Mouse (Mus musculus): Measurements from ENCODE around the gene Lhcgr. TPM values are rescaled to one million over a fixed set of nuclear protein-coding genes. Genes with fewer than 3 reads are reported as not detected.
"Not testable (repeated sequence)": the region's sequence is repeated elsewhere in the genome, so short reads cannot be mapped to it uniquely, and the experiment has no call there.

Gene Lhcgr
- polyA plus RNA-seq (2014; fragmentation: Nextera tagmentation; extraction: Ambion mirVana), result 1.1 and 1.3 TPM in 2 replicates

DNA sequence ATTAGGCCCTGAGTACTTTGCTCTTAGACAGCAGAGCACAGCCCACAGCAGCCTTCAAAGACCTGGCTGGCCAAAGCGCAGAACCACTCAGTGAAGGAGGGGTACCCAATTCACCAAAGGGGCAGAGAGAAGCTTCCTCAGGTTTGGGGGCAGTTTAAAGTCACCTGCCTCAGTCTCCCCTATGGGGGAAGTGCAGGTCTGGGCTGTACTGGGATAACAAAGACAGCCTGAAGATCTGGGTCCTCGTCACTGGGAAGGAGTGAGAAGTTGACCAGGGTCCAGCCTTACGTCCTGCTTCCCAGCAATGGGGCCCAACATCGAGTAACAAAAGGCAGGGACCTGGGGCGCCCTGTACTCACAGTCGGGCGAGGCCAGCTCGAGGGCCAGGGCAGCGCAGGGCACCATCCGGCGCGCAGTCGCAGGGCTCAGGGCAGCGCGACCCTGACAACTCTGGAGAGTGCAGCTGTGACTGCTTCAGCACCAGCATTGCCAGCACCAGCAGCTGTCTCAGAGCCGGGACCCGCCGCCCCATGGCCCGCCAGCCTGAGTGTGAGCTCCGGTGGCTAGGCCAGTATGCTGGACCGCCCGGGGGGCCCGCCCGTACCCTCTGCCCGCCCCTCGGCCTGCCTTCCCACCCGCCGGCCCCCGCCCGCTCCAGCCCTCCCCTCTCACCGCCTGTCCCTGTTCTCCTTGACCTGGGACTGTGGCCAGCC lies at the start of gene Lhcgr:
Lhcgr (minus strand) TSS at position 551 of the 713 bp plus-strand sequence.
- no peak within 1 kb of the TSS for H3K9ac ChIP-seq (ENCODE audit: low read depth, low read length)
- peak within 1 kb of the TSS; percentile 6; the same call in 1 of the 2 replicates for H3K4me3 ChIP-seq (ENCODE audit: low read length)
- H3K27ac ChIP-seq (ENCODE audit: low read depth, low read length), result no peak within 1 kb of the TSS
- no peaks in the 10 kb centered on the region for H3K9me3 ChIP-seq (ENCODE audit: control insufficient read depth, low read length)
- 15% methylated on average over 31 of the region's 31 CpGs for WGBS
- H3K4me2 ChIP-seq (replicated peaks; ENCODE audit: low read depth, low read length), result peak within 1 kb of the TSS; percentile 29
- peak; percentile 89 for ATAC-seq (ENCODE audit: low FRiP score, low TSS enrichment)
- H3K36me3 ChIP-seq (ENCODE audit: control insufficient read depth, insufficient read depth, low read length), result no peaks in the 10 kb centered on the region
- H3K4me1 ChIP-seq (ENCODE audit: control insufficient read depth, insufficient read depth, low read length), result no peaks in the 10 kb centered on the region
- peaks cover 4% of the 10 kb centered on the region; the same call in 1 of the 2 replicates for H3K27me3 ChIP-seq (ENCODE audit: control insufficient read depth, insufficient read depth, low read length)

GRCm38 (mm10) chr17:88817601-88818000 lies 25.8 kb upstream of the Lhcgr start:
- H3K4me2 ChIP-seq (replicated peaks; ENCODE audit: low read depth, low read length), result no peak overlapping the region
- ATAC-seq (ENCODE audit: low FRiP score, low TSS enrichment), result no peak
- no peak overlapping the region for H3K9ac ChIP-seq (ENCODE audit: low read depth, low read length)
- no peaks in the 10 kb centered on the region for H3K36me3 ChIP-seq (ENCODE audit: control insufficient read depth, insufficient read depth, low read length)
- no peak overlapping the region for H3K27ac ChIP-seq (ENCODE audit: low read depth, low read length)
- no peak overlapping the region for H3K4me3 ChIP-seq (ENCODE audit: low read length)
- H3K27me3 ChIP-seq (ENCODE audit: control insufficient read depth, insufficient read depth, low read length), result no peaks in the 10 kb centered on the region
- no peaks in the 10 kb centered on the region for H3K4me1 ChIP-seq (ENCODE audit: control insufficient read depth, insufficient read depth, low read length)
- WGBS, result 54% methylated on average over 2 of the region's 2 CpGs
- no peaks in the 10 kb centered on the region for H3K9me3 ChIP-seq (ENCODE audit: control insufficient read depth, low read length)

- ATAC-seq (ENCODE audit: low FRiP score, low TSS enrichment); H3K4me1 ChIP-seq (ENCODE audit: control insufficient read depth, insufficient read depth, low read length); H3K36me3 ChIP-seq (ENCODE audit: control insufficient read depth, insufficient read depth, low read length); H3K9me3 ChIP-seq (ENCODE audit: control insufficient read depth, low read length); H3K4me3 ChIP-seq (ENCODE audit: low read length); H3K9ac ChIP-seq (ENCODE audit: low read depth, low read length); H3K27ac ChIP-seq (ENCODE audit: low read depth, low read length); H3K4me2 ChIP-seq (replicated peaks; ENCODE audit: low read depth, low read length); H3K27me3 ChIP-seq (ENCODE audit: control insufficient read depth, insufficient read depth, low read length): not testable (repeated sequence)
- WGBS, result 89% methylated on average over 3 of the region's 3 CpGs
Measured at GRCm38 (mm10) chr17:88812943-88813342, 21.2 kb upstream of the Lhcgr start.

DNA sequence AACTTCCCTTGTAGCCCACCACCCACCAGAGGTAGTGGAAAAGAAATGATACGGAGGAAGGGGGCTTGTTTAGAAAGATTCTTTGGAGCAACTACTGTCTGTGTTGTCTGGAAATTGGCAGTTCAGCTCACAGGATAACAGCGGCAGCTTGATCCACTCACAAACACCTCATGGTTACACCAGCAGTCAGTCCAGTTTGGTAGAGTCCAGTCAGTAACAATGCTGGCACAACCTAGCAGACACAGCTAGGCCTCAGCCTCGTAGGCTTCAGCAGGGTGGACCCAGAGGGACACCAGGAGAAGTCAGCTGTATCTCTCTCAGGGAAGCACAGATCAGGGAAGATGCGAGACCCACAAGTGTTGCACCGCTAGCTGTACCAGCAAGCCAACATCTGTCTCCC lies 19.0 kb upstream of the Lhcgr start:
- no peaks in the 10 kb centered on the region for H3K27me3 ChIP-seq (ENCODE audit: control insufficient read depth, insufficient read depth, low read length)
- no peaks in the 10 kb centered on the region for H3K9me3 ChIP-seq (ENCODE audit: control insufficient read depth, low read length)
- no peaks in the 10 kb centered on the region for H3K36me3 ChIP-seq (ENCODE audit: control insufficient read depth, insufficient read depth, low read length)
- 89% methylated on average over 5 of the region's 5 CpGs for WGBS
- H3K4me1 ChIP-seq (ENCODE audit: control insufficient read depth, insufficient read depth, low read length), result no peaks in the 10 kb centered on the region
- no peak overlapping the region for H3K4me2 ChIP-seq (replicated peaks; ENCODE audit: low read depth, low read length)
- no peak overlapping the region for H3K27ac ChIP-seq (ENCODE audit: low read depth, low read length)
- no peak overlapping the region for H3K4me3 ChIP-seq (ENCODE audit: low read length)
- no peak for ATAC-seq (ENCODE audit: low FRiP score, low TSS enrichment)
- no peak overlapping the region for H3K9ac ChIP-seq (ENCODE audit: low read depth, low read length)

GRCm38 (mm10) chr17:88806421-88806820 lies 14.6 kb upstream of the Lhcgr start:
- WGBS, result 87% methylated on average over 8 of the region's 8 CpGs
- H3K36me3 ChIP-seq (ENCODE audit: control insufficient read depth, insufficient read depth, low read length), result no peaks in the 10 kb centered on the region

DNA sequence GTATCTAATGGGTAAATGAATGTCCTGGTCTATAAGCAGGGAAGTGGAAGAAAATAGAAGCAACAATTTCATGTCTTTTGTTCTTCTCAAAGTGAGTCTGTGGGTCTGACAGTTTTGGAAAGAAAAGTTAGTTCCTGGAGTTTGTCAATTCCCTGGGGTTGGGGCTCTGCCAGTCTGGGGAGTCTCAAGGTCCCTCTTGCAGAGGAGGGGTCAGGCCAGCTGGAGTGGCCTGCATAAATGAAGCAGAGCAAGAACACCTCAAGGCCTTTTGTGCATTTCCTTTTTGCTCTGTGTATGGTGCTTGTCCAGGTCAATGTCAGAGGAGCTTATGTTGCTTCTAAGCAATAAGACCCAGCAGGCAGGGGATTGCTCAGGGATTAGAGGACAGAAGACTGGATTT lies 11.7 kb upstream of the Lhcgr start:
- Histone ChIP-seq H3K4me1 (ENCODE audit: control insufficient read depth, insufficient read depth, low read length) (no peaks in the 10 kb centered on the region), H3K9ac (ENCODE audit: low read depth, low read length) (no peak overlapping the region), H3K27me3 (ENCODE audit: control insufficient read depth, insufficient read depth, low read length) (no peaks in the 10 kb centered on the region), H3K36me3 (ENCODE audit: control insufficient read depth, insufficient read depth, low read length) (no peaks in the 10 kb centered on the region), H3K4me3 (ENCODE audit: low read length) (no peak overlapping the region), H3K27ac (ENCODE audit: low read depth, low read length) (no peak overlapping the region), H3K9me3 (ENCODE audit: control insufficient read depth, low read length) (no peaks in the 10 kb centered on the region), H3K4me2 (replicated peaks; ENCODE audit: low read depth, low read length) (no peak overlapping the region)
- no peak for ATAC-seq (ENCODE audit: low FRiP score, low TSS enrichment)

More at GRCm38 (mm10) chr17:88806421-88806820, 14.6 kb upstream of the Lhcgr start:
- no peaks in the 10 kb centered on the region for H3K27me3 ChIP-seq (ENCODE audit: control insufficient read depth, insufficient read depth, low read length)
- no peaks in the 10 kb centered on the region for H3K4me1 ChIP-seq (ENCODE audit: control insufficient read depth, insufficient read depth, low read length)
- no peak overlapping the region for H3K4me2 ChIP-seq (replicated peaks; ENCODE audit: low read depth, low read length)
- no peaks in the 10 kb centered on the region for H3K9me3 ChIP-seq (ENCODE audit: control insufficient read depth, low read length)
- H3K27ac ChIP-seq (ENCODE audit: low read depth, low read length), result no peak overlapping the region
- H3K4me3 ChIP-seq (ENCODE audit: low read length), result no peak overlapping the region
- no peak overlapping the region for H3K9ac ChIP-seq (ENCODE audit: low read depth, low read length)
- no peak for ATAC-seq (ENCODE audit: low FRiP score, low TSS enrichment)

GRCm38 (mm10) chr17:88790680-88791079 lies 1.1 kb downstream of the Lhcgr start:
- ATAC-seq (ENCODE audit: low FRiP score, low TSS enrichment), result no peak
- WGBS, result 62% methylated on average over 2 of the region's 2 CpGs

GRCm38 (mm10) chr17:88788392-88788791 lies 3.4 kb downstream of the Lhcgr start:
- WGBS, result 92% methylated on average over 2 of the region's 2 CpGs
- Histone ChIP-seq H3K36me3 (ENCODE audit: control insufficient read depth, insufficient read depth, low read length) (no peaks in the 10 kb centered on the region), H3K27me3 (ENCODE audit: control insufficient read depth, insufficient read depth, low read length) (peaks cover 4% of the 10 kb centered on the region; the same call in 1 of the 2 replicates), H3K9ac (ENCODE audit: low read depth, low read length) (no peak overlapping the region), H3K4me1 (ENCODE audit: control insufficient read depth, insufficient read depth, low read length) (no peaks in the 10 kb centered on the region), H3K27ac (ENCODE audit: low read depth, low read length) (no peak overlapping the region), H3K4me2 (replicated peaks; ENCODE audit: low read depth, low read length) (no peak overlapping the region), H3K4me3 (ENCODE audit: low read length) (no peak overlapping the region), H3K9me3 (ENCODE audit: control insufficient read depth, low read length) (no peaks in the 10 kb centered on the region)
- no peak for ATAC-seq (ENCODE audit: low FRiP score, low TSS enrichment)

More at GRCm38 (mm10) chr17:88790680-88791079, 1.1 kb downstream of the Lhcgr start:
- H3K27ac ChIP-seq (ENCODE audit: low read depth, low read length), result no peak overlapping the region
- no peak overlapping the region for H3K9ac ChIP-seq (ENCODE audit: low read depth, low read length)
- H3K36me3 ChIP-seq (ENCODE audit: control insufficient read depth, insufficient read depth, low read length), result no peaks in the 10 kb centered on the region
- no peaks in the 10 kb centered on the region for H3K4me1 ChIP-seq (ENCODE audit: control insufficient read depth, insufficient read depth, low read length)
- no peaks in the 10 kb centered on the region for H3K9me3 ChIP-seq (ENCODE audit: control insufficient read depth, low read length)
- no peak overlapping the region for H3K4me2 ChIP-seq (replicated peaks; ENCODE audit: low read depth, low read length)
- H3K27me3 ChIP-seq (ENCODE audit: control insufficient read depth, insufficient read depth, low read length), result peaks cover 4% of the 10 kb centered on the region; the same call in 1 of the 2 replicates
- H3K4me3 ChIP-seq (ENCODE audit: low read length), result no peak overlapping the region

GRCm38 (mm10) chr17:88786881-88787280 lies 4.9 kb downstream of the Lhcgr start:
- no peak for ATAC-seq (ENCODE audit: low FRiP score, low TSS enrichment)
- no peak overlapping the region for H3K9ac ChIP-seq (ENCODE audit: low read depth, low read length)
- 71% methylated on average over 6 of the region's 6 CpGs for WGBS

More at GRCm38 (mm10) chr17:88786881-88787280, 4.9 kb downstream of the Lhcgr start:
- Histone ChIP-seq H3K4me1 (ENCODE audit: control insufficient read depth, insufficient read depth, low read length) (no peaks in the 10 kb centered on the region), H3K27me3 (ENCODE audit: control insufficient read depth, insufficient read depth, low read length) (peaks cover 4% of the 10 kb centered on the region; the same call in 1 of the 2 replicates), H3K9me3 (ENCODE audit: control insufficient read depth, low read length) (no peaks in the 10 kb centered on the region), H3K4me2 (replicated peaks; ENCODE audit: low read depth, low read length) (no peak overlapping the region), H3K27ac (ENCODE audit: low read depth, low read length) (no peak overlapping the region), H3K4me3 (ENCODE audit: low read length) (no peak overlapping the region), H3K36me3 (ENCODE audit: control insufficient read depth, insufficient read depth, low read length) (no peaks in the 10 kb centered on the region)

Data from kidney, embryonic 14.5 days (tissue).